Mouse (Mus musculus): Measurements from ENCODE around the gene Vmn2r68.

The Vmn2r68 gene

GRCm38 (mm10) chr7:85237683-85238082 lies at the start of gene Vmn2r68:
TSS of gene Vmn2r68 (minus strand) at chr7:85237783.
- in situ Hi-C loops (cut with MboI, MseI) = no loop called here

All from T-helper 17 cell (primary cell).